17 mouse cellular contexts compared by ENCODE assay signal in the genomic region with DNA sequence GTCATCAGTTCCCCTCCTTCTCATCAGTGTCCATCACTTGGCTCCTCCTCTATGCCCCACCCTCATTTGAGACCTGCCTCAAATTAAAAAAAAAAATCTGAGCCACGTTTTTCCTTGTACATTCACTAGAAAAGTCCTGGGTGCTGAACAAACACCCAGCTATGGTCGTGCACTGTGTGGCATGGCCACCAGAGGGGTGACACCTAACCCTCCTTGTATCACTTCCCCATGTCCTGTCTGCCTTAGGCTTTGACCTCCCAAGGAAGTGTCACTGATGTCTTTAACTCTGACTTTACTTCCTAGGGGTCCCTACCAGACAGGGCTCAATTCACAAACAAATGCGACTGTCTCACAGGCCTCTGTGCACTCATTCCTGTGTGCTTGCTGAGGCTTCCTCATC. TPM values are rescaled to one million over a fixed set of nuclear protein-coding genes. Genes with fewer than 3 reads are reported as not detected.
DNase-seq lines count a peak whose midpoint lies in the region; ATAC-seq and TF ChIP-seq lines count a peak whose summit lies in the region.
"Had no signal": no experiment of that assay in that cellular context is flagged by ENCODE, and none has a peak within 500 bp of the region (broad histone marks: within the 10 kb centered on the region; RNA-seq: fewer than 3 reads in every experiment).

No protein-coding gene starts in this region.

- H3K4me3 ChIP-seq in forebrain, postnatal 0 days (ENCODE audit: low read depth, low read length): no peak overlapping the region
- no peak overlapping the region for H3K4me3 ChIP-seq in forebrain, embryonic 10.5 days
- no peak overlapping the region for H3K4me3 ChIP-seq in lung, adult 2 months (replicated peaks; ENCODE audit: extremely low read depth, low read depth, low read length)
- H3K4me3 ChIP-seq in ES-E14 (ENCODE audit: insufficient read depth in 1 of 2, low read depth in 1 of 2, low read length in 2 of 2, poor library complexity in 1 of 2, severe bottlenecking in 1 of 2): no peak overlapping the region
- H3K4me3 ChIP-seq in hindbrain, embryonic 12.5 days: no peak overlapping the region
- H3K4me3 ChIP-seq: heart, embryonic 10.5 days; hindbrain, embryonic 13.5 days; limb, embryonic 15.5 days; neural tube, embryonic 13.5 days had no signal

- no peak overlapping the region for H3K9ac ChIP-seq in forebrain, postnatal 0 days
- no peak overlapping the region for H3K9ac ChIP-seq in ES-E14 (ENCODE audit: insufficient read depth, low read depth, low read length, poor library complexity, severe bottlenecking)
- no peak overlapping the region for H3K9ac ChIP-seq in hindbrain, embryonic 12.5 days
- H3K9ac ChIP-seq: hindbrain, embryonic 13.5 days; limb, embryonic 15.5 days; neural tube, embryonic 13.5 days had no signal

- in situ Hi-C loops in ES-E14 (cut with MboI; ENCODE audit: low sequenced_read_pairs in 2 of 2, unreplicated experiment in 2 of 2): no loop called here

- H3K27me3 ChIP-seq in forebrain, postnatal 0 days (ENCODE audit: insufficient read depth, low read length): no peaks in the 10 kb centered on the region
- H3K27me3 ChIP-seq in forebrain, embryonic 10.5 days (ENCODE audit: poor library complexity, severe bottlenecking): no peaks in the 10 kb centered on the region
- H3K27me3 ChIP-seq in hindbrain, embryonic 12.5 days: no peaks in the 10 kb centered on the region
- H3K27me3 ChIP-seq: hindbrain, embryonic 13.5 days; limb, embryonic 15.5 days; neural tube, embryonic 13.5 days had no signal

- no peak overlapping the region for H3K4me2 ChIP-seq in forebrain, postnatal 0 days (ENCODE audit: low read depth)
- no peak overlapping the region for H3K4me2 ChIP-seq in hindbrain, embryonic 12.5 days (replicated peaks)
- H3K4me2 ChIP-seq: hindbrain, embryonic 13.5 days; limb, embryonic 15.5 days; midbrain, embryonic 11.5 days; neural tube, embryonic 13.5 days had no signal

- H3K4me1 ChIP-seq in forebrain, postnatal 0 days (ENCODE audit: insufficient read depth): no peaks in the 10 kb centered on the region
- no peaks in the 10 kb centered on the region for H3K4me1 ChIP-seq in forebrain, embryonic 10.5 days
- no peaks in the 10 kb centered on the region for H3K4me1 ChIP-seq in lung, adult 2 months (ENCODE audit: control insufficient read depth, insufficient read depth, low read length)
- peaks cover 0 to 9% of the 10 kb centered on the region in 2 experiments; a peak in 2 of 4 replicates for H3K4me1 ChIP-seq in ES-E14 (ENCODE audit: control insufficient read depth in 2 of 2, insufficient read depth in 2 of 2, low read length in 2 of 2, poor library complexity in 1 of 2)
- no peaks in the 10 kb centered on the region for H3K4me1 ChIP-seq in hindbrain, embryonic 12.5 days
- H3K4me1 ChIP-seq: heart, embryonic 10.5 days; hindbrain, embryonic 13.5 days; limb, embryonic 15.5 days; neural tube, embryonic 13.5 days had no signal

- TF ChIP-seq POLR2A in lung, adult 2 months (IDR thresholded peaks at IDR 0.05; ENCODE audit: borderline replicate concordance, extremely low read depth, low read depth, low read length): no peak

- WGBS in forebrain, postnatal 0 days: 46% methylated on average over 3 of the region's 3 CpGs
- 49% methylated on average over 3 of the region's 3 CpGs for WGBS in forebrain, embryonic 10.5 days
- 45% methylated on average over 3 of the region's 3 CpGs for WGBS in lung, adult 2 months
- WGBS in hindbrain, embryonic 12.5 days: 33% methylated on average over 3 of the region's 3 CpGs

- ATAC-seq in forebrain, postnatal 0 days: no peak
- 0 out of 2 replicates have a peak, but pooled peaks have one; percentile 55 for ATAC-seq in megakaryocyte-erythroid progenitor cell, adult 5-6 weeks (replicated peaks; ENCODE audit: low FRiP score, low TSS enrichment, poor library complexity, severe bottlenecking)
- no peak for ATAC-seq in hindbrain, embryonic 12.5 days (ENCODE audit: low FRiP score)

- no peak for DNase-seq in forebrain, postnatal 0 days
- DNase-seq in forebrain, embryonic 10.5 days (ENCODE audit: extremely low spot score, low spot score): no peak
- no peak for DNase-seq in lung, adult 2 months
- DNase-seq in lung, adult 18-20 months: no peak
- DNase-seq in ES-E14 (ENCODE audit: low read depth, low spot score) (peak; percentile 4), MN1 (ENCODE audit: low spot score) (no peak)
- DNase-seq: adrenal gland, postnatal 14 days; cerebellum, adult 2 months; kidney, postnatal 10 days; right cerebral cortex, adult 18-20 months had no signal

- no peaks in the 10 kb centered on the region for H3K9me3 ChIP-seq in forebrain, postnatal 0 days (ENCODE audit: low read length)
- no peaks in the 10 kb centered on the region for H3K9me3 ChIP-seq in forebrain, embryonic 10.5 days
- no peaks in the 10 kb centered on the region for H3K9me3 ChIP-seq in ES-E14 (ENCODE audit: control insufficient read depth, insufficient read depth, low read depth, low read length)
- H3K9me3 ChIP-seq in hindbrain, embryonic 12.5 days (replicated peaks): no peaks in the 10 kb centered on the region
- H3K9me3 ChIP-seq: heart, embryonic 10.5 days; hindbrain, embryonic 13.5 days; limb, embryonic 15.5 days; neural tube, embryonic 13.5 days had no signal

- H3K36me3 ChIP-seq in forebrain, postnatal 0 days (ENCODE audit: insufficient read depth): no peaks in the 10 kb centered on the region
- no peaks in the 10 kb centered on the region for H3K36me3 ChIP-seq in forebrain, embryonic 10.5 days (replicated peaks)
- H3K36me3 ChIP-seq in ES-E14 (ENCODE audit: control insufficient read depth, insufficient read depth, low read length, poor library complexity, severe bottlenecking): no peaks in the 10 kb centered on the region
- H3K36me3 ChIP-seq in hindbrain, embryonic 12.5 days: no peaks in the 10 kb centered on the region
- H3K36me3 ChIP-seq: heart, embryonic 10.5 days; hindbrain, embryonic 13.5 days; limb, embryonic 15.5 days; neural tube, embryonic 13.5 days had no signal

- H3K27ac ChIP-seq in forebrain, postnatal 0 days (ENCODE audit: low read depth, low read length): no peak overlapping the region
- no peak overlapping the region for H3K27ac ChIP-seq in forebrain, embryonic 10.5 days
- H3K27ac ChIP-seq in ES-E14 (ENCODE audit: insufficient read depth, low read depth, low read length, poor library complexity, severe bottlenecking): peak overlapping the region; percentile 40; the same call in 1 of the 2 replicates
- H3K27ac ChIP-seq in hindbrain, embryonic 12.5 days: no peak overlapping the region
- H3K27ac ChIP-seq: heart, embryonic 10.5 days; hindbrain, embryonic 13.5 days; limb, embryonic 15.5 days; neural tube, embryonic 13.5 days had no signal

- TF ChIP-seq CTCF in forebrain, postnatal 0 days (IDR thresholded peaks at IDR 0.05; ENCODE audit: low read depth): peak; percentile 11; the same call in 1 of the 2 replicates
- TF ChIP-seq CTCF in lung, adult 2 months (IDR thresholded peaks at IDR 0.05; ENCODE audit: insufficient read depth, low read length): peak; percentile 51

TF ChIP-seq in ES-E14, 5 proteins besides CTCF, POLR2A, EP300 and RAD21:
- TF ChIP-seq MAFK (IDR thresholded peaks at IDR 0.05; ENCODE audit: insufficient read depth, low read depth, low read length): no peak
- no peak for TF ChIP-seq ZC3H11A (IDR thresholded peaks at IDR 0.05; ENCODE audit: borderline replicate concordance, low read depth, low read length)
- no peak for TF ChIP-seq CHD2 (IDR thresholded peaks at IDR 0.05; ENCODE audit: low read depth, low read length)
- TF ChIP-seq ZNF384 (IDR thresholded peaks at IDR 0.05; ENCODE audit: low read depth, low read length): no peak
- TF ChIP-seq HCFC1 (IDR thresholded peaks at IDR 0.05; ENCODE audit: borderline replicate concordance, insufficient read depth, low read length): no peak

RNA-seq across cellular contexts. Expression of a gene that starts 42.5 kb away (rescaled TPM):
- 14.8 and 17.7 TPM in 2 replicates for total RNA-seq in forebrain, postnatal 0 days (2014; rRNA removed)
- 29.8 and 38.3 TPM in 2 replicates for polyA plus RNA-seq in forebrain, postnatal 0 days (2015; fragmentation: Nextera tagmentation; extraction: Ambion mirVana)
- polyA plus RNA-seq in forebrain, embryonic 10.5 days (2016; fragmentation: Nextera tagmentation; extraction: Ambion mirVana): 27.5 and 27.7 TPM in 2 replicates
- polyA plus RNA-seq in lung, adult 2 months (2012; rRNA removed): 57.1 and 57.9 TPM in 2 replicates
- 13.9 and 16.0 TPM in 2 replicates for total RNA-seq in ES-E14 (2012; rRNA removed)
- 10.0 and 11.8 TPM in 2 replicates for total RNA-seq in megakaryocyte-erythroid progenitor cell, adult 5-6 weeks (2014; fragmentation: Nextera tagmentation)
- total RNA-seq in megakaryocyte-erythroid progenitor cell, adult 5-6 weeks (2017): 10.1 and 13.3 TPM in 2 replicates
- polyA plus RNA-seq in hindbrain, embryonic 12.5 days (2016; fragmentation: Nextera tagmentation; extraction: Ambion mirVana): 36.0 and 36.9 TPM in 2 replicates
